Mouse (Mus musculus): ENCODE measurements around the gene Gm29666.

GRCm38 (mm10) chr15:84964771-84965170 is 44.9 kb upstream of the Gm29666 start:
- TF ChIP-seq CTCF (IDR thresholded peaks at IDR 0.05; ENCODE audit: insufficient read depth, low read depth, low read length) (no peak), POLR2A (IDR thresholded peaks at IDR 0.05; ENCODE audit: insufficient read depth, low read depth, low read length) (no peak)

All from olfactory bulb, adult 2 months (tissue).